In the genomic region with DNA sequence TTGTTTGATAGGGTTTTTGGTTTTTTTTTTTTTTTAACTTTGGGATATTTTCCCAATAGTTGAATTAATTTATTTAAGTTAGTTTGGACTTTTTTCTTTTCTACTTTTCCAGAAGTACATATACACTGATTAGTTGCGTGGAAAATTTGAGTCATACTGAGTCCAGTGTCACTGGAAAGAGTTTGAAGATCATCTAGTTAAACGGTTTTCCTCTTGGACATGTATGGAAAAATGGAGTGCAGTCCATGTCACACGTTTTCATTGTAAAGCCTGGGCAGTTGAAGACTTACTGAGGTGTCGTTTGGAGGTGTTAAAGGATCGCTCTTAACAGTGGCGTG, we compare ENCODE assay signal across 7 mouse cellular contexts. TPM values are rescaled to one million over a fixed set of nuclear protein-coding genes. Genes with fewer than 3 reads are reported as not detected.
DNase-seq lines count a peak whose midpoint lies in the region; ATAC-seq and TF ChIP-seq lines count a peak whose summit lies in the region.

No protein-coding gene starts in this region.

- H3K4me2 ChIP-seq in lung, embryonic 16.5 days (ENCODE audit: low read depth, low read length), result peak overlapping the region; percentile 82; the same call in 1 of the 2 replicates
- H3K4me2 ChIP-seq in forebrain, embryonic 12.5 days, result peak overlapping the region; percentile 68
- peak overlapping the region; percentile 66; the same call in 1 of the 2 replicates for H3K4me2 ChIP-seq in limb, embryonic 15.5 days
- peak overlapping the region; percentile 72 for H3K4me2 ChIP-seq in stomach, postnatal 0 days (replicated peaks; ENCODE audit: low read depth)

- peaks cover 7% of the 10 kb centered on the region for H3K4me1 ChIP-seq in lung, embryonic 16.5 days (replicated peaks; ENCODE audit: control insufficient read depth, insufficient read depth, low read length)
- H3K4me1 ChIP-seq in forebrain, embryonic 12.5 days, result peaks cover 25% of the 10 kb centered on the region
- peaks cover 27% of the 10 kb centered on the region for H3K4me1 ChIP-seq in limb, embryonic 15.5 days
- no peaks in the 10 kb centered on the region; the same call in 1 of the 2 replicates for H3K4me1 ChIP-seq in stomach, postnatal 0 days (replicated peaks; ENCODE audit: control insufficient read depth, insufficient read depth)

- no peak overlapping the region for H3K4me3 ChIP-seq in lung, embryonic 16.5 days (ENCODE audit: low read length)
- H3K4me3 ChIP-seq in forebrain, embryonic 12.5 days (replicated peaks), result peak overlapping the region; percentile 93
- peak overlapping the region; percentile 99 for H3K4me3 ChIP-seq in limb, embryonic 15.5 days
- no peak overlapping the region for H3K4me3 ChIP-seq in stomach, postnatal 0 days (ENCODE audit: low read depth, low read length)

- no peak overlapping the region for H3K27ac ChIP-seq in lung, embryonic 16.5 days (ENCODE audit: low read length)
- H3K27ac ChIP-seq in forebrain, embryonic 12.5 days, result no peak overlapping the region
- H3K27ac ChIP-seq in limb, embryonic 15.5 days, result no peak overlapping the region
- no peak overlapping the region for H3K27ac ChIP-seq in stomach, postnatal 0 days (replicated peaks)

- TF ChIP-seq CTCF in stomach, postnatal 0 days (IDR thresholded peaks at IDR 0.05; ENCODE audit: low read depth), result no peak

- no peak for ATAC-seq in lung, embryonic 16.5 days (ENCODE audit: low read depth)
- ATAC-seq in forebrain, embryonic 12.5 days (ENCODE audit: low FRiP score), result no peak
- ATAC-seq in limb, embryonic 15.5 days (ENCODE audit: insufficient number of reproducible peaks, low FRiP score, low TSS enrichment, low read depth), result no peak
- no peak for ATAC-seq in stomach, postnatal 0 days (ENCODE audit: low FRiP score, low TSS enrichment)

- no peak overlapping the region for H3K9ac ChIP-seq in lung, embryonic 16.5 days (ENCODE audit: low read length)
- H3K9ac ChIP-seq in forebrain, embryonic 12.5 days, result no peak overlapping the region
- H3K9ac ChIP-seq in limb, embryonic 15.5 days, result no peak overlapping the region
- H3K9ac ChIP-seq in stomach, postnatal 0 days (ENCODE audit: low read length), result no peak overlapping the region

- WGBS in lung, embryonic 16.5 days, result 68% methylated on average over 6 of the region's 6 CpGs
- 81% methylated on average over 6 of the region's 6 CpGs for WGBS in forebrain, embryonic 12.5 days
- WGBS in limb, embryonic 15.5 days, result 62% methylated on average over 6 of the region's 6 CpGs
- 71% methylated on average over 6 of the region's 6 CpGs for WGBS in stomach, postnatal 0 days

- H3K36me3 ChIP-seq in lung, embryonic 16.5 days (ENCODE audit: control insufficient read depth, insufficient read depth, low read length), result no peaks in the 10 kb centered on the region
- H3K36me3 ChIP-seq in forebrain, embryonic 12.5 days (replicated peaks), result no peaks in the 10 kb centered on the region
- H3K36me3 ChIP-seq in limb, embryonic 15.5 days, result no peaks in the 10 kb centered on the region
- no peaks in the 10 kb centered on the region for H3K36me3 ChIP-seq in stomach, postnatal 0 days (ENCODE audit: control insufficient read depth, insufficient read depth, low read length)

- no peak for DNase-seq in lung, postnatal 25 days (ENCODE audit: low spot score)
- DNase-seq in stomach, postnatal 0 days (ENCODE audit: low spot score), result no peak
- DNase-seq in layer of hippocampus, postnatal 25 days (ENCODE audit: extremely low spot score in 1 of 2, low spot score in 1 of 2), result no peak
- DNase-seq in right cerebral cortex, postnatal 4 days, result no peak

- no peak for TF ChIP-seq EP300 in stomach, postnatal 0 days (optimal IDR thresholded peaks at IDR 0.05)

- H3K27me3 ChIP-seq in lung, embryonic 16.5 days (ENCODE audit: control insufficient read depth, insufficient read depth, low read depth, low read length), result no peaks in the 10 kb centered on the region
- H3K27me3 ChIP-seq in forebrain, embryonic 12.5 days, result no peaks in the 10 kb centered on the region
- no peaks in the 10 kb centered on the region for H3K27me3 ChIP-seq in limb, embryonic 15.5 days
- no peaks in the 10 kb centered on the region for H3K27me3 ChIP-seq in stomach, postnatal 0 days (ENCODE audit: control insufficient read depth, insufficient read depth, low read length)

- H3K9me3 ChIP-seq in lung, embryonic 16.5 days (ENCODE audit: control insufficient read depth, low read length), result no peaks in the 10 kb centered on the region
- no peaks in the 10 kb centered on the region for H3K9me3 ChIP-seq in forebrain, embryonic 12.5 days
- no peaks in the 10 kb centered on the region for H3K9me3 ChIP-seq in limb, embryonic 15.5 days
- no peaks in the 10 kb centered on the region for H3K9me3 ChIP-seq in stomach, postnatal 0 days (ENCODE audit: control insufficient read depth, low read length)

RNA-seq across cellular contexts. Expression of gene Gars, which starts 1.6 kb away (rescaled TPM):
- polyA plus RNA-seq in lung, embryonic 16.5 days (2015; fragmentation: Nextera tagmentation; extraction: Ambion mirVana), result 120 and 122 TPM in 2 replicates
- polyA plus RNA-seq in forebrain, embryonic 12.5 days (2016; fragmentation: Nextera tagmentation; extraction: Ambion mirVana), result 203 and 207 TPM in 2 replicates
- 149 and 156 TPM in 2 replicates for polyA plus RNA-seq in limb, embryonic 15.5 days (2015; fragmentation: Nextera tagmentation; extraction: Ambion mirVana)
- polyA plus RNA-seq in stomach, postnatal 0 days (2015; fragmentation: Nextera tagmentation; extraction: Ambion mirVana), result 103 TPM in 2 replicates
- 100 to 1,000 TPM; 133 to 137 TPM for total RNA-seq in layer of hippocampus, postnatal 25 days (2021)

RNA-seq across cellular contexts. Expression of gene Ggct, which starts 46.7 kb away (rescaled TPM):
- 5.9 and 6.1 TPM in 2 replicates for polyA plus RNA-seq in lung, embryonic 16.5 days (2015; fragmentation: Nextera tagmentation; extraction: Ambion mirVana)
- polyA plus RNA-seq in forebrain, embryonic 12.5 days (2016; fragmentation: Nextera tagmentation; extraction: Ambion mirVana), result 9.3 and 9.4 TPM in 2 replicates
- polyA plus RNA-seq in limb, embryonic 15.5 days (2015; fragmentation: Nextera tagmentation; extraction: Ambion mirVana), result 31.1 and 37.6 TPM in 2 replicates
- 9.0 and 9.3 TPM in 2 replicates for polyA plus RNA-seq in stomach, postnatal 0 days (2015; fragmentation: Nextera tagmentation; extraction: Ambion mirVana)
- total RNA-seq in layer of hippocampus, postnatal 25 days (2021), result 10 to 100 TPM; 32.7 to 36.9 TPM

Comparison
In these comparisons a context has a peak if more than half of its experiments do, and no peak if none do; other contexts are left out.
1. H3K4me3 ChIP-seq: peak in forebrain, embryonic 12.5 days (single experiment) and limb, embryonic 15.5 days (single experiment); none in lung, embryonic 16.5 days (single experiment) and stomach, postnatal 0 days (single experiment).
2. Peak in every context shown above with its lines, with median percentiles within 50 percentile points of each other: H3K4me2 ChIP-seq.